Mouse (Mus musculus): ENCODE measurements around the gene Stim2.
A peak's percentile ranks its signal among the peaks of the same experiment; 100 is the strongest.

Gene Stim2

DNA sequence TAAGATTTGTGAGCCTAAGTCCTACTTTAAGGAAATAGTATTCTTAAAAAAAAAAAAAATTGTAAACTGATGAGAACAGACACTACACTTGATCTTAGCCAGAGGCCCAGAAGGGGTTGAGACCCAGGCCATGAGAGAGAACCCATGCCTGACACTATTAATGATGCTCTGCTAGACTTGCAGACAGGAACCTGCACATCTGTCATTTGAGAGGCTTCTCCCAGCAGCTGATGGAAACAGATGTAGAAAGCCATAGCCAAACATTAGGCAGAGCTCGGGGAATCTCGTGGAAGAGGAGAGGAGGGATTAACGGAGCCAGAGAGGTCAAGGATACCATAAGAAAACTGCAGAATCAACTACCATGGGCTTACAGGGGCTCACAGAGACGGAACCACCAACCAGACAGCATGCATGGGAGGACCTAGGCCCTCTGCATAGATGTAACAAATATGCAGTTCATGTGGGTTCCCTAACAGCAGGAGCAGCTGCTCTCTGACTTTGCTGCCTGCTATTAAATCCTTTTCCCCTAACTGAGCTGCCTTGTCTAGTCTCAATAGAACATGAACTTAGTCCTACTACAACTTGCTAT, 50.9 kb downstream of the Stim2 start:
- DNase-seq (ENCODE audit: low read depth, low spot score) = no peak

DNA sequence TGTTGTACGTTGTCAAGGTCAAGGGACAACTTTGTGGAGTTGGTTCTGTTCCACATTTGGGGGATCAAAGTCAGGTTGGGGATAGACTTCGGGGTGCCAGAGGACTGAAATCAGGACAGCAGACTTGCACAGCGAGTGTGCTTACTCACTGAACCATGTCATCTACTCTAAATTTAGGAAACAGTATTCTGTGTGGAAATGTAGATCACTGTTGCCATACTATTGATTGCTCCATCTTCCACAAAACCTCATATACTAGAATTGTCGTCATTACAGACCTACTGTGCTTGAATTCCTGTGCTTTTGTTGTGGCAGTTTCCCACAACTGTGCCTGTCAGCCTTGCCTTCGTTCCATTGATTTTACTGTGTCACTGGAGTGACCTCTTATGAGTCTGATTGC, 51.6 kb downstream of the Stim2 start:
- DNase-seq (ENCODE audit: low read depth, low spot score) = no peak

GRCm38 (mm10) chr5:54051056-54051455, 52.8 kb downstream of the Stim2 start:
- no peak for DNase-seq (ENCODE audit: low read depth, low spot score)

- DNase-seq (ENCODE audit: low read depth, low spot score) = no peak
Observed at GRCm38 (mm10) chr5:54052205-54052604, 53.9 kb downstream of the Stim2 start.

GRCm38 (mm10) chr5:54053673-54054366, 55.5 kb downstream of the Stim2 start:
- no peak for DNase-seq (ENCODE audit: low read depth, low spot score)

DNA sequence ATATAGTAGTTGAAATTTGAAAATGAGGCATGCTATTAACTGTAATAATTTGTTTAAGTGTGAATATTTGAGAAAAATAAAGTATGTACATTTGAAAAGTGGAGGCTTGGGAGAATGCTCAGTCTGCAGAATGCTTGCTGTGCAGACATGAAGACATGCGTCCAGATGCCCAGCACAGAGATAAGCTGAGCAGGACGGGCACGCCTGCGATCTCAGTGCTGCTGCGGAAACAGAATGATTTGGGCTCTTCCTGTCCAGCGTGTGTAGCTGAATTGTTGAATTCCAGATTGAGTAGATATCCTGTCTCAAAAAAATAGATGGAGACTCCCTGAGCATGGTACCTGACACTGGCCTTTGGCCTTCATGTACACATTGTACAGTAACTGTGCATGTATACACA, 58.0 kb downstream of the Stim2 start:
- DNase-seq (ENCODE audit: low read depth, low spot score) = no peak

GRCm38 (mm10) chr5:54059998-54060397, 61.7 kb downstream of the Stim2 start:
- DNase-seq (ENCODE audit: low read depth, low spot score) = no peak

DNA sequence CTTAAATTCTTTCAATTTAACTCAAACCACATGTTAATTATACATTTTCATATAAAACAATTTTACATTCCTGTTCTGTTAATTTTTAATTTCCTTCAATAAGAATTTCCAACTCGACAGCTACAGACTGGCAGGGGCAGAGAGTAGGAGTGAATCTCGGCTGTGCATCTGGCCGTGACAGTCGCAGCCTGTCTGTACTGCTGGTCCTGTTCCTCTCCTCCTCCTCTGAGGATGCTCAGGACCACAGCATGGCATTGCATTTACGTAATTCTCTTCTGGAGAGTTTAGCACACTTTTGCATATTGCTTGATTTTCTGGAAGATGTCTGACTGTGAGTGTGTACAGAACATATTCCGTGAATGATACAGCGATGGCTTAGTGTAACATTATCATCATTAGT, 63.8 kb downstream of the Stim2 start:
- DNase-seq (ENCODE audit: low read depth, low spot score) = peak; percentile 67

DNA sequence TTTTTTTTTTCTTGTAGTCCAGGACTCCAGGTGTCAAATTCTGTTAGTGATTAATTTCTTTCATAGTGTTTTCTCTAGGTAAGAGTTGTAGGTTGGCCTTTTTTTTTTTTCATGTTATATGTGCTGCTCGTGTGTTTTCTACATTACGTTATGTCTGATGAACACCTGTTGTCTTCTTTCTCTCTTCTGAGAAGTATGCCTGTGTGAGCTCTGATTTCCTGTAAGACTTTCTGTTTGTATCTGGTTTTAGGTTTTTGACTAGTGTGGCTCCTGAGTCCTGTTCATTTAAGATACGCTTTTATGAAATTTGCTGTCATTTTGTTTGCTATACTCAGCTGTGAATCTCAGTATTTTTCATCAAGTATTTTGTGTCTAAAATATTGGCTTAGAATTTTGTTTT, 69.3 kb downstream of the Stim2 start:
- DNase-seq (ENCODE audit: low read depth, low spot score) = no peak

GRCm38 (mm10) chr5:54070549-54070948, 72.2 kb downstream of the Stim2 start:
- no peak for DNase-seq (ENCODE audit: low read depth, low spot score)

DNA sequence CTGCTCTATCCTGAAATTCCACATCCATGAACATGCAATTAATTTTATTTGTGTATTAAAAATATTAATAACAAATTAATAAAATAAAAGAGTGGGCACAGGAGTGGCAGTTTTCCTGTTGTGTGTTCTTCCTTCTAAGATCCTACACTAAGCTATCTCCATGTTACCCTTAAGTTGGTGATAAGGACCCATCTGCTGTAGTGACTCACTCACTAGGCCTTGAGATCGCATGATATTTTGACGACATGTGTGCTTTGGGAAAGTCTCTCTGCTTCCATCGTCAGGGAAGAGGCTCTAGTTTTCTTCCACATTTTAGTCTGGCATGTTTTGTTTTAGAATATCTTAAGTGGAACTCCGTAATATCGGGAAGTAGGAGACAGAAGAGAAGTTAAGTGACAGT, 73.0 kb downstream of the Stim2 start:
- DNase-seq (ENCODE audit: low read depth, low spot score) = no peak

DNA sequence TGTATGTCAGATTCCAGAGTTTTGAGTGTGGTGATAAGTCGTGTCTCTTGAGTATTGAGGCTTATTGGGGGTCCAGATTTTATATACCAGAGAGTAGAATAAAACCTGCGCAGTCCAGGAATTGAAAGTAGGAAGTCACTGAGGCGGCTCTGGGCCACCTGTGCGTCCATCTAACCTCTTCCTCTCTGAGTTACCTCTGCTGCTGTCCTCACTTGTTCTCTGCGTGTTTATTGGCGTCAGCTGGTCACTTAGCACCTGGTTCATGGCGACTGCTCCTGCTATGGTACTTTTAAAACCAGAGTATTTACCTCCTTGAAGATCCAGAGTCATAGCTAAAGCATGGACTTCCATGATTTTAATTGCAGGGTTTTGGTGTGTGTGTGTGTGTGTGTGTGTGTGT, 73.4 kb downstream of the Stim2 start:
- no peak for DNase-seq (ENCODE audit: low read depth, low spot score)

DNA sequence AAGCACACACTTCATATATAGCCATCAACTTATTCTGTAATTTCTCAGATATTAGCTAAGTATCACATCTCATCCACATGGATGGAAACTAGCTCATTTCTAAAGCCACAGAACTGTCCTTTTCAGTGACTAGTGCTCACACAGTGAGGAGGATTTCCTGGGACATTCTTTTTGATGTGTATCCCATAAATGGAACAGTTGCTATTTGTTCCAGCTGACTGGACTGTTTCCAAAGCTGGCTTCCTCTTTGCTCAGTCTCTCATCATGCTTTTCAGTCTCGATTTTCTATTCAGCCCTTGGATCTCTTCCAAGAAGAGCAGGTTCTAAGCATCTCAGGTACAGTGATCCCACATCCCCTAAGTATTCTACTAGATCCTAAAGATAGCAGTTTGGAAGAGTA, 75.0 kb downstream of the Stim2 start:
- DNase-seq (ENCODE audit: low read depth, low spot score) = peak; percentile 35

DNA sequence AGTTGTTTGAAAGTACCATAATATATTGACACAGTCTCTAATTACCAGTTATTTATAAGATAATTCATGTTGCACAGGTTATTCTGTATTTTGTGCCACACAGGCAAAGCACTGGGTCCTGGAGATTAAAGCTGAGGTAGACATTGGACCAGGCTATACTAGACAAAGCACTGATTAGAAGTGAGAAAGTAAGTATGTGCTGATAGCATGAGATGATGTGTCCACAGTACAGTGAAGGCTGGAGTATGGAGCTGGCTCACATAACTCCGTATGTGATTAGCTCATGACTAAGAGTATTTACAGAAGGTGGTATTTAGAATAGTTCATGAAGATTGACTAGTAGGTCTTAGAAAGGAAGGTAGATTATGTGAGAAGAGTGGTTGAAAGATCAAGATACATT, 81.7 kb downstream of the Stim2 start:
- DNase-seq (ENCODE audit: low read depth, low spot score) = no peak

GRCm38 (mm10) chr5:54087912-54088311, 89.6 kb downstream of the Stim2 start:
- DNase-seq (ENCODE audit: low read depth, low spot score) = no peak

DNA sequence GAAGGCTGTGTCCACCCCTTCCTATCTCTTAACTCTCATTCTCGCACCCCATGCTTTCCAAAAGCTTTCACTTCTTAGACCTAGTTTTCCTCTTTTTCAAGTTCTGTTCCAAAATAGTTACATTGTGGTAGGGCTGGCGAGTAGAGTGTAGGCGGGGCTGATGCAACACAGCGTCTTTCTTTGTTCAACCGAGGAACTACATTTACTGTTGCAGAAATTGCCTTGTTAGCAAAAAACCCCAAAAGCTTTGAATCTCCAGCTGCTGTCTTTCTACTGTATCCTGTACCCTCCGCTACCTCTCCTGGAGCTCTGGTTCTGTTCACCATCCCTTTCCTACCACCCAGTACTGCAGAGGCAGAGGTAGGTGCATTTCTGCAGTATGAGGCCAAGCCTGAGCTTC, 99.9 kb downstream of the Stim2 start:
- peak; percentile 58 for DNase-seq (ENCODE audit: low read depth, low spot score)

DNA sequence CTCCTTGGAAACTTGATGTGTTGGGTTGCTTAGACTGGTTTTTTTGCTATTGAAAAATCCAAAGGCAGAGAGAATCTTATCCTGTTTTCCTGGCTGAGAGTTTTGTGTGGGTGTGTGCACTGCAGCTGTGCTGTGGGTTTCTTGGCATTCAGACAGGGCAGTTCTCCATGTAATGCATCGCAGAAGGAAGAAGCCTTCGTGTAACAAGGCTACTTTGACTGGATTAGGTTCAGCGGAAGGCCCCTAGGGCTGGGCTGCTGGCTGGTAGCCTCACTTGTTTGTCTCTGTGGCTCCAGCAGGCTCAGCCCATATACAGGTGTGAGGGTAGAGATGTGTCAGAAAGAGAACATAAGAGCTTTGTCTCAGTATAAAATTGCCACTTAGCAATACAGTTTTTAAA, 102.6 kb downstream of the Stim2 start:
- DNase-seq (ENCODE audit: low read depth, low spot score) = peak; percentile 92

DNA sequence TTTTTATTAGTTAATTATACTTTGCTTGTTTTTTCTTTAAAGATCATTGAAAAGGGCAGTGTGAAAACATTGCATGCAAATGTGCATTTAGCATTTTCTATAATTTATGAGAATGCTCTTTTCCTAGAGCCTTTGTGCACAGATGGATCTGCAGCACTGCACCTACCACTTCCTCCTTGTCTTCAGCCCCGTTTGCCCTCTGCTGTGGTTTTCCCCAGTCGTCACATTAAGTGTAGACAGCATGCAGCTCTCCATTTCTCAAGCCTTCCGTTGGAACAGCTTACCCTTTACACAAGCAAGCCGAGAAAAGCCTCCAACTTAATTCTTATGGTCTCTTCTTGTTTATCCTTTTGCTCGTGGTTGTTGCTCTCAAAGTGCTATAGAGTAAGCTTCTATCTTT, 103.0 kb downstream of the Stim2 start:
- peak; percentile 12 for DNase-seq (ENCODE audit: low read depth, low spot score)

DNA sequence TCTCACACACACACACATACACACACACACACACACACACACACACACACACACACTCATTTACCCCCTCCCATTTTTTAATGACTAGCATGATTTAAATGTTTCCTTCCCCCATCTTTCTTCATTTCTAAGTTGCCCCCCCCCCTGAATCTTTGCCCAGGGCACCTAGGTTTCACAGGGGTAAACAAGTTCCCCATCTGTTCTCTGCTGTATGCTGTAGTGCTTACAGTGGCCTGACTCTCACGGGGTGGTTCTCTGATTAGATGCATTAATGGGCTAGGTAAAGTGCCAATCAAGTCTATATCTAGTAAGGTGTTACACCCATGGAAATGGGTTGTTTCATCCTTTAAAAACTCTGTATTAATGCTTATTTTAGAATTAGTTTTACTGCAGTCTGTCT, 103.7 kb downstream of the Stim2 start:
- DNase-seq (ENCODE audit: low read depth, low spot score) = no peak

DNA sequence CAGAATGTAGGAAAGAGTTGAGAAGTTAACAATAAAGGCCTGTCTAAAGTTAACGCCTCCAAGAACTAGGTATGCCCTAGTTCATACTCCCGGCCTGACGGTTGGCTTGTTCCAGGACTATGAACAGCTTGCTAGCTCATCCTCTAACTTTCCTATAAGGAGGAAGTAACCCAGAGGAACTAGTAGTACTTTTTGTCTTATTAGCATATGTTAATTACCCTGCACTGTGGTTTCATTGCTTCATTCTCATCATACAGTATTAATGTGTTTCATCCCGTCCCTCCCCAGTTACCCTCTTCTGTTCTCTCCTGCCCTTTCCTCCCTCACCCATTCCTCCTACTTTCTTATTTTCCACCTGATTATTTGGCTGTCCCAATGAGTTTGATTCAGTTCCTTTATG, 108.4 kb downstream of the Stim2 start:
- DNase-seq (ENCODE audit: low read depth, low spot score) = no peak

GRCm38 (mm10) chr5:54107069-54107468, 108.8 kb downstream of the Stim2 start:
- DNase-seq (ENCODE audit: low read depth, low spot score) = no peak

GRCm38 (mm10) chr5:54109096-54109495, 110.8 kb downstream of the Stim2 start:
- DNase-seq (ENCODE audit: low read depth, low spot score) = no peak

- no peak for DNase-seq (ENCODE audit: low read depth, low spot score)
Observed at GRCm38 (mm10) chr5:54110789-54111188, 112.5 kb downstream of the Stim2 start.

- peak; percentile 39 for DNase-seq (ENCODE audit: low read depth, low spot score)
Observed at GRCm38 (mm10) chr5:54113284-54113683, 115.0 kb downstream of the Stim2 start.
